Mouse (Mus musculus): ENCODE measurements around the gene Nup62.

Gene Nup62

DNA sequence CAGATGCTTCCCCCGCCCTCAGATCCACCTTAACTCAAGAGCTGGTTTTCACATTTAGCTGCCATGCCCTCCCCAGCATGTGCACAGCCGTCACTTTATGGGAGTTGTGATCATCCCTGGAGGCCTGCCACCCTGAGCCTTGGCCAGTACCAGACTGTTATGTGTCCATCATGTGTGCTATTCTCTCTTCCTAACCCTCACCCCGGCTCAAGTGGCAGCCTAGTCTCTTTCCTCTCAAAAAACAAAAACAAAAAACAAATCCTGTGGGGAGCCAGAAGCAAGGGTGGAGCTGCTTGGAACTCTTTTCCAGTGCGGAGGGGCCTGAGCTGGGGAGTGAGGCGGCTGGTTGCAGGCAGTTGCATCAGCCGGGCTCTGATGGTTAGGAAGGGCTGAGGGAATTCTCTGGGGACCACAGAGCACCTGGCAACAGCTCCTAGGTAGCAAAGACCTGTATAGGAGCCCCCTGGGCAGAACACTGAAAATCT lies 2.9 kb downstream of the Nup62 start:
- peak; percentile 44 to 58 for DNase-seq (ENCODE audit: low spot score in 2 of 2)

GRCm38 (mm10) chr7:44819391-44819790 lies 3.5 kb downstream of the Nup62 start:
- DNase-seq (ENCODE audit: low spot score in 2 of 2) = peak in 1 of 2 experiments; percentile 11

- peak in 1 of 2 experiments; percentile 23 for DNase-seq (ENCODE audit: low spot score in 2 of 2)
Observed at GRCm38 (mm10) chr7:44819863-44820262, 4.0 kb downstream of the Nup62 start.

- DNase-seq (ENCODE audit: low spot score in 2 of 2) = no peak
Observed at GRCm38 (mm10) chr7:44820525-44820924, 4.6 kb downstream of the Nup62 start.

DNA sequence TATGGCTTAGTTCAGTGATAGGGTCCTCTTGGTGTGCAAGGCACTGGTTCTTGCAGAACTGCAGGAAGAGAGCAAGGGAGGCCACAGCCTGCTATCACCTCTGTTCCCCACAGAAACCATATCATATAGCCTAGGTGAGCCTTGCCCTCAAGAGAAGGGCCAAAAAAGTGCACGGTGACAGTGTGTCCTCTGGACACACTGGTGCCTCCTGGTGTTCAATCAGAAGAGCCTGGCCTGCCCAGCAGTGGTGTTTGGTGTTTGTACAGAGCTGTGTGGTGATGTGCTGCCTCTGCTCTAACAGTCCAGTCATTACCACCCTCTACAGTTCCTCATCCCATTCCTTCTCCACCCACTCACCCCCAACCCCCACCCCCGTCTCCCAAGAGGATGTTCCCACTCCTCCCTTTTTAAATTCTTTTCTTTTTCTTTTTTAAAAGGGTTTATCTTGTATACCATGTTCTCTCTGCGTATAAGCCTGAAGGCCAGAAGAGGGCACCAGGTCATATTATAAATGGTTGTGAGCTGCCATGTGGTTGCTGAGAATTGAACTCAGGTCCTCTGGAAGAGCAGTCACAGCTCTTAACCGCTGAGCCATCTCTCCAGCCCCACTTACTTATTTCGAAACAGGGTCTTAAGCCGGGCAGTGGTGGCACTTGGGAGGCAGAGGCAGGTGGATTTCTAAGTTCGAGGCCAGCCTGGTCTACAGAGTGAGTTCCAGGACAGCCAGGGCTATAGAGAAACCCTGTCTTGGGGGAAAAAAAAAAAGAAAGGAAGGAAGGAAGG lies 6.0 kb downstream of the Nup62 start:
- peak; percentile 12 to 19 for DNase-seq (ENCODE audit: low spot score in 2 of 2)

DNA sequence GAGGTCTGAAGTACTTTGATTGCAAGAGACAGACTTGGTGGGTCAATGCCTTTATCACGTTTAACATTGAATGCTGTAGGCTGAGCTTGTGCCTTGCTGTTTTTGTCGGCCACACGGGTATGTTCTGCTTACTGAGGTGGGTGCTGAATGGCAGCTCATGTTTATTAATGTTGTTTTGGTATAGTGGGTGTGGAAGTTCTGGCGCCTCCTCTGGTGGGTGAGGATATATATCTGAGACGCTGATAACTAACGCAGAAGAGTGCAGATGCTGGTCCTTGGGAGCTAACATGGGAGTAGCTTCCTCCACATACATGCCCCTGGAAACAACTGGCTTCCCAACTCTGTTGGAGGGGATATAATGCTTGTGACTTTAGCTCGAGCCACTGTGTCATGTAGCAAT lies 7.5 kb downstream of the Nup62 start:
- DNase-seq (ENCODE audit: low spot score in 2 of 2) = peak; percentile 16 to 25

DNA sequence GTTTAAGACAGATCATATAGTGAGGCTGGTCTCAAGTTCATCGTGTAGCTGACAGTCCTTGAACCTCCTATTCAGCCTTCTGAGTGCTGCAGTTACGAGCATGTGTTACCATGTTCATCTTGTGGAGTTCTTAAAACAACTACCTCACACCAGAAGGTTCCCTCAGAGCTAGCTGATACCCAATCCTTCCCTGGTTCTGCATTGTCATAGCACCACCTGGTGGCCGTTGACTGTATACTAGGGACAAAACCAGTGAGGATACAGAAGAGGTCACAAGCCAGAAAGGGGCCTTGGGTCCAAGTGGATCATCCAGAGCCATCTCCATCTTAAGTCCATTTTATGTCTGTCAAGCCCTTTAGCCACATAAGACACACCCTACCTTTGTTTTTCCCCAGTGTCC lies 9.0 kb downstream of the Nup62 start:
- DNase-seq (ENCODE audit: low spot score in 2 of 2) = peak; percentile 80 to 89

GRCm38 (mm10) chr7:44826771-44827170 lies 10.9 kb downstream of the Nup62 start:
- peak in 1 of 2 experiments; percentile 19 for DNase-seq (ENCODE audit: low spot score in 2 of 2)

DNA sequence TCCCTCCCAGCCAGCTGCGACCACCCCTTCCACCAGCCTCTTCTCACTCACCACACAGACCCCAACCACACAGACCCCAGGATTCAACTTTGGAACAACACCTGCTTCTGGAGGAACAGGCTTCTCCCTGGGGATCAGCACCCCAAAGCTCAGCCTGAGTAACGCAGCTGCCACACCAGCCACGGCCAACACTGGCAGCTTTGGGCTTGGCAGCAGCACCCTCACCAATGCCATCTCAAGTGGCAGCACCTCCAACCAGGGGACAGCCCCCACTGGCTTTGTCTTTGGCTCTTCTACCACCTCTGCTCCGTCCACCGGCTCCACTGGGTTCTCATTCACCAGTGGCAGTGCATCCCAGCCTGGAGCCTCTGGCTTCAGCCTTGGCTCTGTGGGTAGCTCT lies 12.8 kb downstream of the Nup62 start:
- no peak for DNase-seq (ENCODE audit: low spot score in 2 of 2)

- no peak for DNase-seq (ENCODE audit: low spot score in 2 of 2)
Observed at GRCm38 (mm10) chr7:44832763-44833162, 16.9 kb downstream of the Nup62 start.

DNA sequence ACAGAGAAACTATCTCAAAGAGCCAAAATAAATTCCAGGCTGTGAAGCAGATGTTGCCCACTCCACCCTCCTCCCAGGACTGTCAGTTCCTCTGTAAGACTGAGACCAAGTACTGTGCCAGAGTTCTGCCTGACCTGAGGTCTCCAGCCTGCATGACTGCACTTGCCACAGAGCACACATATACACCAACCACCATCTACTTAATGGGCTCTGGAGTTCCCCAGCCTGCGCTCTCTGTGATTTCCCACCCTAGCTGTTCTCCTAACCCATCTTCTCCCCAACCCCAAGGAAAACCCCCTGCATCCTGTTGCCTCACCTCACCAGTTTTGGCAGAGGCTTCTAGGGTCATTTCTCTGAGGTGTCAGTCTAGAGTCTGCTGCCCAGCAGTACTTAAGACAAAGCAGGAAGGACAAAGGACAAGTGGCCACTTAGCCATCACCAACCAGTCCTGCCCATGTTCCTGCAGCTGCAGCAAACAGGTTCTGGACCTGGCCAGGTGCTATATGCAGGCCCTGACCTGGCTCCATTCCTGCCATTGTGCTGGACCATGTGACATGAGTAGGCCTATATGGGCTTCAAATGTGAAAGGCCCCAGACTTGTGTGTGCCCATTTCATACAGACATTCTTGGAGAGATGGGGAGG lies 19.6 kb downstream of the Nup62 start:
- no peak for DNase-seq (ENCODE audit: low spot score in 2 of 2)

DNA sequence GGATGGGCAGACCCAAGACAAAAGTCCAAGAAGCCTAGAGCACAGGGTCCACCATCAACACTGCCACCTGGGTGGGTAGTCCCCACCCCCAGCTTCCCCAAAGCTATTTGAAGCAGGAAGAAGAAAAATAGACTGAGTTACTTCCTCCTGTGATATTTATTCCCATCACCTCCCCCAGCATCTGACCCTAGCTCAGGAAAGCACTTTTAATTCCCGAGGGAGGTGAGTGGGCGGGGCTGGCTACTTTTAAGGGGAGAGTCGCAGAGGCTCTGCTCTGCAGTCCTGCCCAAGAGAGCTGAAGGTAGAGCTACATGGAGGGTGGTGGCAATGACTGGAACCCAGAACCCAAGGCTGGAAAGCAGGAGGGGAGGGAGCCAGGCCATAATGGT lies 20.1 kb downstream of the Nup62 start:
- peak in 1 of 2 experiments; percentile 24 for DNase-seq (ENCODE audit: low spot score in 2 of 2)

DNA sequence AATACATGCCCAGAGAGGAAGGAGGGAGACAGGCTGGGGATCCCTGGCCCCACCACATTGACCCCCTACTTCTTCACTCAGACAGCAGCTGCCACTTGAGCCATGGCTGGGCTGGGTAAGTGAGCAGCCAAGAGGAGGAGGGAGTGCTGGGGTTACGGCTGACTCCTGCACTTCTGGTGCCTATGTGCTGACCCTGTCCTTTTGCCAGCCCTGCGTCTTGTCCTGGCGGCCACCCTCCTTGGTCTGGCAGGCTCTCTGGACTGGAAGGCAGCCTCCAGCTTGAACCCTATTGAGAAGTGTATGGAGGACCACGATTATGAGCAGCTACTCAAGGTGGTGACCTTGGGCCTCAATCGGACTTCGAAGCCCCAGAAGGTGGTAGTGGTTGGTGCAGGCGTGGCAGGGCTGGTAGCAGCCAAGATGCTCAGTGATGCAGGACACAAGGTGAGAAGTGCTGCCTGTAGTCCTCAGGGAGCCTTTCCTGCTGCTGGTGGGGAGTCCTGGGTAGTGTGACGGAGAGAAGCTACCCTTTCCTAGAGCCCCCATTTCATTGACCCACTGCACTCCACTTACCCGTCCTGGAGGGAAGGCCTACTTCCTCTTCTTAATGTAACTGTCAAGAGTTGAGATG lies 20.6 kb downstream of the Nup62 start:
- DNase-seq (ENCODE audit: low spot score in 2 of 2) = peak in 1 of 2 experiments; percentile 39

DNA sequence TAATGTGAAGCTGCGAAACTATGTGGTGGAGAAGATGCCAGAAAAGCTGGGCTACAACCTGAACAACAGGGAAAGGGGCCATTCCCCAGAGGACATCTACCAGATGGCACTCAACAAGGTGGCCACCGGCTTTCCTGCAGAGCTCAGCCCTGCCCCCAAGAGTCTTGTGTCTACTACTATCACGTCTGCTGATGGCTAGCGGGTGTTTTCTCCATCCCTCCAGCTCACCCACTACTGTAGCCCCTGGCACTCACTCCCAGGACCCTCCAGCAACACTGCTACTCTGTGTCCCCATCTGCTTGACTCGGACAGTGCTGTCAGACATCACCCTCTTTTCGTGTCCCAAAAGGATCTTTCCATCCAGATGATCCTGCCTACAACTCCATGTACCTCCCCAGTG lies 22.2 kb downstream of the Nup62 start:
- peak in 1 of 2 experiments; percentile 23 for DNase-seq (ENCODE audit: low spot score in 2 of 2)

DNA sequence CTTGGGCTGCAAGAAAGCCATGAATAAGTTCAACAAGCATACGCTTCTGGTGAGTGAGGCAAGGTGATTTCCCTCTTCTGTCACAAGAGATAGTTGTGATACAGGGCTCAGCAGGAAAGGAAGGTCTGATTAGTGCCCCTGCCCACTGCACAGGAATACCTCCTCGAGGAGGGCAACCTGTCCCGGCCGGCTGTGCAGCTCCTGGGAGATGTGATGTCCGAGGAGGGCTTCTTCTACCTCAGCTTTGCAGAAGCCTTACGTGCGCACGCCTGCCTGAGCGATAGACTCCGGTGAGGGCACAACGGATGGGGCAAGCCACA lies 23.2 kb downstream of the Nup62 start:
- no peak for DNase-seq (ENCODE audit: low spot score in 2 of 2)

DNA sequence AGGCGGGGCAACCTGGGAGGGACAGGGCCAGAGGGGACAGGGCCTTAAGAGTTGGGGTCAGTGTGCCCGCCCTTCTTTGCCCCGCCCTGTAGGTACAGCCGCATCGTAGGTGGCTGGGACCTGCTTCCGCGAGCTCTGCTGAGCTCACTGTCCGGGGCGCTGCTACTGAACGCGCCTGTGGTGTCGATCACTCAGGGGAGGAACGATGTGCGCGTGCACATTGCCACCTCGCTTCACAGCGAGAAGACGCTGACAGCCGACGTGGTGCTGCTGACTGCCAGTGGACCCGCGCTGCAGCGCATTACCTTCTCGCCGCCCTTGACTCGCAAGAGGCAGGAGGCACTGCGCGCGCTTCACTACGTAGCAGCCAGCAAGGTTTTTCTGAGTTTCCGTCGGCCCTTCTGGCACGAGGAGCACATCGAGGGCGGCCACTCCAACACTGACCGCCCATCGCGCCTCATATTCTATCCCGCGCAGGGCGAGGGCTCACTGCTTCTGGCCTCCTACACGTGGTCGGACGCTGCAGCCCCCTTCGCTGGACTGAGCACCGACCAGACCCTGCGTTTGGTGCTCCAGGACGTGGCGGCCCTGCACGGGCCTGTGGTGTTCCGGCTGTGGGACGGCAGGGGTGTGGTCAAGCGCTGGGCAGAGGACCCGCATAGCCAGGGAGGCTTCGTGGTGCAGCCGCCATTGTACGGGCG lies 23.8 kb downstream of the Nup62 start:
- peak; percentile 79 to 80 for DNase-seq (ENCODE audit: low spot score in 2 of 2)

DNA sequence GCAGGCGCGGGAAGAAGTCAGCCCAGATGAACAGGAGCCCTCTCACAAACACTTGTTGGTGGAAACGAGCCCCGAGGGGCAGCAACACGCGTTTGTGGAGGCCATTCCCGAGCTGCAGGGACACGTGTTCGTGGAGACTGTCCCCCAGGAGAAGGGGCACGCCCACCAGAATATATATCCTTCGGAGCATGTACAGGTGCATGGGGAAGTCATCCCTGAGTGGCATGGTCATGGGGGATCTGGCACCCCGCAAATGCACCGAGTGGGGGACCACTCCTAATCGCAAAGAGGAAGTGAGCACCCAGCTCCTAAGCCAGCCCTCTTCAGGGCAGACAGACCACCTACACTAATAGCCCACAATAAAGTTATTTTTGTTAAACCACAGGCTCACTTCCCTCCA lies 24.5 kb downstream of the Nup62 start:
- peak in 1 of 2 experiments; percentile 28 for DNase-seq (ENCODE audit: low spot score in 2 of 2)

GRCm38 (mm10) chr7:44841825-44842463 lies 26.1 kb downstream of the Nup62 start:
- no peak for DNase-seq (ENCODE audit: low spot score in 2 of 2)

DNA sequence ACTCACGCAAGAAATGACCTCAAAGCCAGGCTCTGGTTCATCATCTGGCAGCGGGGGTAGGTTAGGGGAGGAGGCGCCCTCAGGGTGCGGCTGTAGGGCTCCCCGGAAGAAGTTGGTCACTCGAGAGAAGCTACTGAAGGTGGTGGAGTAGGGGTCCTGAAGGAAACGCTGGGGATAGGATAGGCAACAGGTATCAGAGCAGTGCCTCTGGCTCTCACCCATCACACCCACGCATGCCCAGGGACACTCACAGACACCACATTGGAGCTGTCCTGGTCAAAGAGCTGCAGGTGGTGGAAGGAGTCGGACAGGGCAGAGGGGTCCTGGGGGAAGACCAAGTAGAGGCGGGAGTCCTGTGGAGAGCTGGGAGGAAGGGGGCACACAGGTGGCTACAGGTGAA lies 29.1 kb downstream of the Nup62 start:
- DNase-seq (ENCODE audit: low spot score in 2 of 2) = no peak

- DNase-seq (ENCODE audit: low spot score in 2 of 2) = no peak
Observed at GRCm38 (mm10) chr7:44846804-44847203, 30.9 kb downstream of the Nup62 start.

GRCm38 (mm10) chr7:44847772-44848171 lies 31.9 kb downstream of the Nup62 start:
- no peak for DNase-seq (ENCODE audit: low spot score in 2 of 2)
